Mouse (Mus musculus): ENCODE measurements around the gene Lrp1. TPM values are rescaled to one million over a fixed set of nuclear protein-coding genes. Genes with fewer than 3 reads are reported as not detected.

Gene Lrp1
- polyA plus RNA-seq, 1 experiment from 2014 or later, result 51.8 TPM

- Histone ChIP-seq H3K27ac (peak overlapping the region; percentile 93), H3K4me1 (peaks cover 27% of the 10 kb centered on the region), H3K27me3 (ENCODE audit: insufficient read depth, poor library complexity, severe bottlenecking) (no peaks in the 10 kb centered on the region), H3K4me3 (peak overlapping the region; percentile 72), H3K9me3 (no peaks in the 10 kb centered on the region), H3K36me3 (peaks cover 4% of the 10 kb centered on the region; the same call in 1 of the 2 replicates)
- WGBS, result 3% methylated on average over 19 of the region's 19 CpGs
- DNase-seq (ENCODE audit: low spot score), result peak; percentile 92
Observed at GRCm38 (mm10) chr10:127641861-127642771, 21.2 kb upstream of the Lrp1 start.

DNA sequence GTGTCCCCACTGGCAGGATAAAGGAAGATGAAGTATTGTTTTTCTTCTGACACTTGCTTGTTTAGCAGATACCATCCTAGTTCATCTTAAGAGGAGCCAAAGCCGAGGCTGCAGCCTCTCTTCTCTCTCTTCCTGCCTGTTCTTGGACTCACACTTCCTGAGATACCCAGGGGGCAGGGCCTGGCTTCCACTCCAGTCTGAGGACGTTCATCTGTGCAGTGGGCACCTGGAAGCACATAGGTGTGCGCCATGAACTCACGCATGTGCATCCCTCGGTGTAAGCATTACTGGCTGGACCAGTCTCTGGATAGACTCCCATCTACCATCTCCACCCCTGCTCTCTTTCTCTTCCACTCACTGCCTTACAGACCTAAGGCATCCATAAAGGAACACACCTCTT lies 19.5 kb upstream of the Lrp1 start:
- no peaks in the 10 kb centered on the region for H3K27me3 ChIP-seq (ENCODE audit: insufficient read depth, poor library complexity, severe bottlenecking)
- no peaks in the 10 kb centered on the region for H3K36me3 ChIP-seq
- peaks cover 30% of the 10 kb centered on the region for H3K4me1 ChIP-seq
- H3K9me3 ChIP-seq, result no peaks in the 10 kb centered on the region
- no peak overlapping the region for H3K27ac ChIP-seq
- no peak overlapping the region for H3K4me3 ChIP-seq
- DNase-seq (ENCODE audit: low spot score), result no peak
- 68% methylated on average over 5 of the region's 5 CpGs for WGBS

GRCm38 (mm10) chr10:127632668-127633271 lies 11.8 kb upstream of the Lrp1 start:
- Histone ChIP-seq H3K4me3 (no peak overlapping the region), H3K27ac (no peak overlapping the region), H3K36me3 (no peaks in the 10 kb centered on the region), H3K4me1 (peaks cover 15% of the 10 kb centered on the region), H3K27me3 (ENCODE audit: insufficient read depth, poor library complexity, severe bottlenecking) (no peaks in the 10 kb centered on the region), H3K9me3 (no peaks in the 10 kb centered on the region)
- 59% methylated on average over 7 of the region's 7 CpGs for WGBS
- DNase-seq (ENCODE audit: low spot score), result no peak

- H3K4me3 ChIP-seq, result no peak overlapping the region
- no peak for DNase-seq (ENCODE audit: low spot score)
- no peak overlapping the region for H3K27ac ChIP-seq
- WGBS, result 82% methylated on average over 10 of the region's 10 CpGs
- H3K9me3 ChIP-seq, result no peaks in the 10 kb centered on the region
- H3K36me3 ChIP-seq, result no peaks in the 10 kb centered on the region
- peaks cover 12% of the 10 kb centered on the region for H3K4me1 ChIP-seq
- no peaks in the 10 kb centered on the region for H3K27me3 ChIP-seq (ENCODE audit: insufficient read depth, poor library complexity, severe bottlenecking)
Observed at GRCm38 (mm10) chr10:127631261-127632214, 10.6 kb upstream of the Lrp1 start.

- 82% methylated on average over 3 of the region's 3 CpGs for WGBS
- H3K4me3 ChIP-seq, result no peak overlapping the region
Observed at GRCm38 (mm10) chr10:127626433-127626832, 5.5 kb upstream of the Lrp1 start.

GRCm38 (mm10) chr10:127623439-127624216 lies 2.7 kb upstream of the Lrp1 start:
- H3K27me3 ChIP-seq (ENCODE audit: insufficient read depth, poor library complexity, severe bottlenecking), result 0 out of 2 replicates have a peak, but pooled peaks cover 4% of the 10 kb centered on the region
- no peaks in the 10 kb centered on the region for H3K36me3 ChIP-seq
- H3K4me1 ChIP-seq, result peaks cover 40% of the 10 kb centered on the region
- no peak overlapping the region for H3K4me3 ChIP-seq
- no peak for DNase-seq (ENCODE audit: low spot score)
- H3K27ac ChIP-seq, result no peak overlapping the region
- WGBS, result 90% methylated on average over 6 of the region's 6 CpGs
- H3K9me3 ChIP-seq, result no peaks in the 10 kb centered on the region

More at GRCm38 (mm10) chr10:127626433-127626832, 5.5 kb upstream of the Lrp1 start:
- H3K27ac ChIP-seq, result no peak overlapping the region
- no peaks in the 10 kb centered on the region for H3K9me3 ChIP-seq
- no peaks in the 10 kb centered on the region for H3K36me3 ChIP-seq
- H3K4me1 ChIP-seq, result peaks cover 14% of the 10 kb centered on the region
- DNase-seq (ENCODE audit: low spot score), result no peak
- H3K27me3 ChIP-seq (ENCODE audit: insufficient read depth, poor library complexity, severe bottlenecking), result no peaks in the 10 kb centered on the region

DNA sequence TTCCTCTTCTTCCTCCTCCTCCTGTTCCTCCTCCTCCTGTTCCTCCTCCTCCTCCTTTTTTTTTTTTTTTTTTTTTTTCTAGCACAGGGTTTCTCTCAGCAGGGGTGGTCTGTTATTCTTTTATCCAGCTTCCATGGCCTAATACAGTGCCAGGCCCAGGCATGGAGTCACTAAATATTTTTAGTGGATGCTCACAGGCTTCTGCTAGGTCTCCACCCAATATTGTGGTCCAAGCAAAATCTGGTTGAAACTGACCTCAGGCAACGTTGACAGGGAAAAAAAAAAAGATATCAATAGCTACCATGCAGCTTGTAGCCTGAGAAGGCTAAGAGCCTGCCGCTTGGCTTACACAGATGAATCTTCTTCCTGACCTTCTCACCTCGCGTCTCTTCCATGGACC lies 1.7 kb upstream of the Lrp1 start:
- H3K9me3 ChIP-seq, result no peaks in the 10 kb centered on the region
- H3K27me3 ChIP-seq (ENCODE audit: insufficient read depth, poor library complexity, severe bottlenecking), result 0 out of 2 replicates have a peak, but pooled peaks cover 4% of the 10 kb centered on the region
- no peak overlapping the region for H3K27ac ChIP-seq
- no peak overlapping the region for H3K4me3 ChIP-seq
- H3K36me3 ChIP-seq, result no peaks in the 10 kb centered on the region
- DNase-seq (ENCODE audit: low spot score), result no peak
- 52% methylated on average over 4 of the region's 4 CpGs for WGBS
- peaks cover 44% of the 10 kb centered on the region for H3K4me1 ChIP-seq

DNA sequence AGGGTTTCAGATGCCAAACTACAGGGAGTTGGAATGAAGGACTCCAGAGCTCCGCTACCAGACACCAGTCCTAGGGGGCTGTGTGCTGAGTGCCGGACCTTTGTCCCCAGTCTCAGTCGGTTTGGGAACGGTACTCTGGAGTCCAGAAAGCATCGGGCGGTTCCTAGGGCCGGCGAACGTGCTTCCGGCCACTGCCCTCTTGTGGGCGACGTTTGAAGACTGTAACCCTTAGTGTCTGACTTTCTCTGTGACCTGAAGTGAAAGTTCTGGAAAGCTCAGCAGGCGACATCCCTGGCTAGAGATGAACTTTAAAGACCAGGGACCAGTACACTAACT lies 1.1 kb upstream of the Lrp1 start:
- Histone ChIP-seq H3K4me1 (peaks cover 51% of the 10 kb centered on the region), H3K36me3 (no peaks in the 10 kb centered on the region), H3K4me3 (peak overlapping the region; percentile 83), H3K9me3 (no peaks in the 10 kb centered on the region), H3K27ac (peak overlapping the region; percentile 92), H3K27me3 (ENCODE audit: insufficient read depth, poor library complexity, severe bottlenecking) (0 out of 2 replicates have a peak, but pooled peaks cover 4% of the 10 kb centered on the region)
- WGBS, result under 1% methylated on average over 13 of the region's 13 CpGs
- peak; percentile 89 for DNase-seq (ENCODE audit: low spot score)

DNA sequence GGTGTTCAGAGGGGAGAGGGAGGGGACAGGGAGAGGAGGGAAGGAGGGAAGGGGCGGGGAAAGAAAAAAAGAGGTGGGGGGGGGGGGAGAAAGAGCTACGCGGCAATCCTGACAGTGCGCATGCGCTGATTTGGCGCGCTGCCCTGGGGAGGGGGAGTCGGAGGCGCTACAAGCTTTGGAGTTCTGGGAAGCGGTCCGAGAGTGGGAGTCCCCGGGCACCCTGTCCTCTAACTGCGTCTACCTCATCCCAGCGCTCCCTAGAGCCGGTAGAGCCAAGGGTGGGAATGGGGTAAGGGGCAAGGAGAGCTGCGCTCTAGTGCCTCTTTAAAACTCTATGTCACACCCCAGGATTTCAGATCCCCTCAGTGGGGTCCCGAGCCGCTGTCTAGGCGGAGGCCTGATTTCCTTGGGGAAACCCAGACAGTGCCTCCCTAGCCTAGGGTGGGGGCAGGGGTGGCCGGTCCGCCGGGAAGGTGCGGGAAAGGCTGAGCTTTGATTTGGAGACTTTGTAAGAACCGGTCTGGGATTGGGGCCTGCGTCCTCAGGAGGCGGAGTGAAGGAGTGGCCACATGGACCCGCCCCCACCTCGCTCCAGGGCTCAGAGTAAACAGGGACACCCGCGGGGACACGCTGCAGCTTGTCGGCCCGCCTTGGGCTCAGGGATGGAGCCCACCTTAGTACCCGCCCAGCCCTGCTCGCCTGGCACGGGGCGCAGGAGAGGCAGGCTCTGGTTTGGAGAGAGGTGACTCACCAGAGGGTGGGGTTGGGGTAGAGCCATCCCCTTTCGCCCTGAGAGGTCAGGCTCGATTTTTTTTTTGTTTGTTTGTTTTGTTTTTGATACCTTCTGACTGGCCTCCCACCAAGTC lies 476 bp upstream of the Lrp1 start:
- Histone ChIP-seq H3K36me3 (no peaks in the 10 kb centered on the region), H3K4me3 (peak overlapping the region; percentile 83), H3K9me3 (no peaks in the 10 kb centered on the region), H3K4me1 (peaks cover 57% of the 10 kb centered on the region), H3K27me3 (ENCODE audit: insufficient read depth, poor library complexity, severe bottlenecking) (0 out of 2 replicates have a peak, but pooled peaks cover 4% of the 10 kb centered on the region), H3K27ac (peak overlapping the region; percentile 92)
- 0% methylated on average over 36 of the region's 39 CpGs for WGBS
- peak; percentile 93 for DNase-seq (ENCODE audit: low spot score)

DNA sequence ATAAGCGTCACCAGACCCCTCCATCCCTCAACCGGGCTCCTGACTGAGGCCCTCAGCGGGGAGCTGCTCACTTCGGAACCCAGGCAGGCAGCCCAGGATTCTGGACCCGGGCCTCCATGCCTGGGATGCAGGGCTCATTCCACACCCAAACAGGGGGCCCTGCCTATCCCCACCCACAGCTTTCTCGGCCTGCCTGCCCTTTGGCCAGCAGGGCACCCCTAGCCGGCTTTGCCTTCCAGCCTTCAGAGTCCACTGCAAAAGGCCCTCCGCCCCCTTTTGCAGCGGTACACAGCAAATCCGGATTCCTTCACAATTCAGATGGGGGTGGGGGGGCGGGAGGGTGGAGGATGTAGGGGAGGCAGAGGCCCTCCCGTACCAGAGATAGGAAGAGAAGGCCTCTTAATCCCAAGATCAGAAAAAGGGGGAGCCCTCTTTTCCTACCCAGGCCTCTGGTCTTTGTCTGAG lies 975 bp downstream of the Lrp1 start:
- 2% methylated on average over 12 of the region's 12 CpGs for WGBS
- peaks cover 71% of the 10 kb centered on the region for H3K4me1 ChIP-seq
- H3K9me3 ChIP-seq, result no peaks in the 10 kb centered on the region
- DNase-seq (ENCODE audit: low spot score), result no peak
- no peaks in the 10 kb centered on the region for H3K36me3 ChIP-seq
- H3K27ac ChIP-seq, result peak overlapping the region; percentile 92
- H3K27me3 ChIP-seq (ENCODE audit: insufficient read depth, poor library complexity, severe bottlenecking), result 0 out of 2 replicates have a peak, but pooled peaks cover 4% of the 10 kb centered on the region
- H3K4me3 ChIP-seq, result peak overlapping the region; percentile 83

DNA sequence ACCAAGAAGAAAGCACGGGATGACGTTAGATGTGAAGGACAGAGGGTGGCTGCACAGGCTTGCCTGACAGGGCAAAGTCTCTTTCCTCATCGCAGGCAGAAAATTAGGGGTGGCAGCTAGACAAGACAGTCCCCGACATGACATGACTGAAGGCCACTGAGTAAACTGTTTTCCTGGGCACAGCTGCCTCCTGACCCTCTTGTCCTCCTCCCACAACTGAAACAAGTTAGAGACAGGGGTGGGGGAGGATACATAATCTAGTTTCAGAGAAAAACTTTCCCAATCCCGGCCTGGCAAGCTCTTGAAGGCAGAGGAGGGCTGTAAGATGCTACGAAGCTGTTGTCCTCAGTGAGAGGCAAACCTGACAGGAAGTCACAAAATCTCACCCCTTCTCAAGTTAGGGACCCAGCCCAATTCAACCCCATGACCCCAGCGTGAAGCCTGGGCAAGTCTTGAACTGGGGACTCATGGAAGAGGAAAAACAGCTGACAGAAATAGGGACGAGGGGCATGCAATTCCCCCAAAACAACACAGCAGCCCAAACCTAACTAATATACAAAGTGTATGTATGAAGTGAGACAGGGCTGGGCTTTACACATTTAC lies 1.7 kb downstream of the Lrp1 start:
- 31% methylated on average over 8 of the region's 8 CpGs for WGBS
- Histone ChIP-seq H3K9me3 (no peaks in the 10 kb centered on the region), H3K4me3 (peak overlapping the region; percentile 83), H3K27ac (peak overlapping the region; percentile 92; the same call in 1 of the 2 replicates), H3K36me3 (no peaks in the 10 kb centered on the region), H3K4me1 (peaks cover 79% of the 10 kb centered on the region), H3K27me3 (ENCODE audit: insufficient read depth, poor library complexity, severe bottlenecking) (0 out of 2 replicates have a peak, but pooled peaks cover 4% of the 10 kb centered on the region)
- DNase-seq (ENCODE audit: low spot score), result no peak

All from heart, embryonic 10.5 days (tissue).